Mouse (Mus musculus) lung, postnatal 25 days (tissue): ENCODE data around the gene Gm2075.
"Not testable (repeated sequence)": the region's sequence is repeated elsewhere in the genome, so short reads cannot be mapped to it uniquely, and the experiment has no call there.

Source experiments
- DNase-seq: peaks from one replicate; pipeline ENCODE4 v3.0.0; 2022; ENCODE audit warnings: low spot score

Gene Gm2075

DNA sequence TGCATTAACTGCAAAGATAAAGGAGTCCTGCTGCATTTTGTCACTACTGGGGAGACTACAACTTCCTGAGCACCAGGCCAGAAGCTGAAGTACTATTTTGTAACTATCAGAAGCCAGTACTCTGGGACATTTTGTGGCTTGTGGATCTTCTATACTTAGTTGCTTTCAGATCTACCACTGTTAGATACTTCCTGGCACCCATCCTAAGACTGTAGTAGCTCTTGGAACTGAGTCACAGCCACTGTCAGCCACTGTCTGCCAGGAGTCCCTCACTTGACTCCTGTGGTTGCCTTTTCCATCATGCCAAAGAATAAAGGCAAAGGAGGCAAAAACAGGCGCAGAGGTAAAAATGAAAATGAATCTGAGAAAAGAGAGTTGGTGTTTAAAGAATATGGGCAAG lies at the start of gene Gm2075:
Gene Gm2075, plus strand, starts transcription at position 301 of the 400 bp plus-strand sequence.
- DNase-seq, result not testable (repeated sequence)

GRCm38 (mm10) chr12:87984000-87984399 lies 27.6 kb upstream of the Gm2075 start:
- not testable (repeated sequence) for DNase-seq

GRCm38 (mm10) chr12:88004118-88004517 lies 7.5 kb upstream of the Gm2075 start:
- not testable (repeated sequence) for DNase-seq

GRCm38 (mm10) chr12:88018671-88019070 lies 7.0 kb downstream of the Gm2075 start, which contains the start of gene Gm6803:
Gene Gm6803, minus strand, starts transcription at chr12:88018771.
- DNase-seq, result not testable (repeated sequence)

GRCm38 (mm10) chr12:88026704-88027103 lies 15.1 kb downstream of the Gm2075 start, which contains the start of gene Gm2056:
Gene Gm2056, plus strand, starts transcription at chr12:88027004.
- DNase-seq, result not testable (repeated sequence)

- not testable (repeated sequence) for DNase-seq
Observed at GRCm38 (mm10) chr12:88032250-88032649, 20.6 kb downstream of the Gm2075 start.

DNA sequence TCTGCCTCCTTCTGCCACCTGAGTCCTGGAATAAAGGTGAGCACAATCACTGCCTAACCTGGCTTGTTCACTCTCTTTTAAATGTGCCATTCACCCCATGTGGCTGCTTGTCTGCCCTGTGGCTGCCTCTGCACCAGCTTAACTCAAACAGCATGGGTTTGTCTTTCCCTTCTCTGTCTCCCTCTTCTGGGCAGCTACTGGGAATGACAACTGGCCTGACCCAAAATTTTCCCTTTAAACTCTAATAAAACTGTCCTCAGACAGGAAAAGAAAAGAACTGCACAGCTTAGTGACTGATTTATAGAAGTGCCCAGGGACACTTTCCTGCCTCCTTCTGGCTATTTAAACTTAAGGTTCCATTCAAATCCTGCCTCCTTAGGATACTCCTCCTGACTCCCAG lies 27.4 kb downstream of the Gm2075 start:
- not testable (repeated sequence) for DNase-seq

GRCm38 (mm10) chr12:88039703-88040102 lies 28.1 kb downstream of the Gm2075 start:
- not testable (repeated sequence) for DNase-seq

- DNase-seq, result not testable (repeated sequence)
Observed at GRCm38 (mm10) chr12:88045226-88045625, 33.6 kb downstream of the Gm2075 start.
